In the genomic region with DNA sequence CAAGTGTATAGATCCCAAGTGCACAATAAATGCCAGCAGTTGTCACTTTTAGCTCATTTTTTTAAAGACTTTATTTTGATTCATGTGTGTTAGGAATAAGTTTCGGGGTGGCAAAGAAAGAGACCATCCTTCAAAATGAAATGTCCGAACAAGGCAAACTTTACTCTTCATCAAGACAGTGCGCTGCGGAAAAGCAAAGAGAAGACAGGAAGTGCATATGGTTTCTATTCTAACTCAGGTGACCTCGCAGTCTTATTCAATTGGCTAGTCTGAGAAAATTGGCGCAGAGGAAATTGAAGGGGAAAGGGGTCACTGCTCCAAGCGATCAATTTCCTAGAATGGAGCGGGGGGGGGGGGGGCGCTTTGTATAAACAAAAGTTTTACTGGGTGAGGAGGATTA, we compare ENCODE assay signal across 8 mouse cellular contexts. TPM values are rescaled to one million over a fixed set of nuclear protein-coding genes. Genes with fewer than 3 reads are reported as not detected.
DNase-seq lines count a peak whose midpoint lies in the region; ATAC-seq lines count a peak whose summit lies in the region.

No protein-coding gene starts in this region.

- H3K4me1 ChIP-seq in kidney, embryonic 14.5 days (ENCODE audit: control insufficient read depth, insufficient read depth, low read length), result peaks cover 21% of the 10 kb centered on the region
- H3K4me1 ChIP-seq in hindbrain, embryonic 14.5 days (replicated peaks; ENCODE audit: control insufficient read depth, insufficient read depth, low read length), result peaks cover 27% of the 10 kb centered on the region
- peaks cover 20% of the 10 kb centered on the region for H3K4me1 ChIP-seq in midbrain, embryonic 11.5 days (ENCODE audit: control insufficient read depth, insufficient read depth, low read length)

- peak overlapping the region; percentile 95 for H3K4me2 ChIP-seq in kidney, embryonic 14.5 days (replicated peaks; ENCODE audit: low read depth, low read length)
- peak overlapping the region; percentile 93 for H3K4me2 ChIP-seq in hindbrain, embryonic 14.5 days (replicated peaks)
- H3K4me2 ChIP-seq in midbrain, embryonic 11.5 days, result peak overlapping the region; percentile 97

- H3K9ac ChIP-seq in kidney, embryonic 14.5 days (ENCODE audit: low read depth, low read length), result peak overlapping the region; percentile 89
- H3K9ac ChIP-seq in hindbrain, embryonic 14.5 days, result peak overlapping the region; percentile 97
- H3K9ac ChIP-seq in midbrain, embryonic 11.5 days (ENCODE audit: low read length), result peak overlapping the region; percentile 95

- peak overlapping the region; percentile 89 for H3K27ac ChIP-seq in kidney, embryonic 14.5 days (ENCODE audit: low read depth, low read length)
- H3K27ac ChIP-seq in hindbrain, embryonic 14.5 days, result peak overlapping the region; percentile 63
- H3K27ac ChIP-seq in midbrain, embryonic 11.5 days (ENCODE audit: low read depth, low read length), result peak overlapping the region; percentile 56; the same call in 1 of the 2 replicates

- peak overlapping the region; percentile 82 for H3K4me3 ChIP-seq in kidney, embryonic 14.5 days (ENCODE audit: low read length)
- H3K4me3 ChIP-seq in hindbrain, embryonic 14.5 days (replicated peaks; ENCODE audit: low read length), result peak overlapping the region; percentile 96
- peak overlapping the region; percentile 85 for H3K4me3 ChIP-seq in midbrain, embryonic 11.5 days (ENCODE audit: low read depth, low read length)

- ATAC-seq in kidney, embryonic 14.5 days (ENCODE audit: low FRiP score, low TSS enrichment), result no peak
- no peak for ATAC-seq in hindbrain, embryonic 14.5 days (ENCODE audit: low FRiP score)
- ATAC-seq in midbrain, embryonic 11.5 days (ENCODE audit: low FRiP score), result no peak

- no peak for DNase-seq in kidney, adult 18-20 months
- DNase-seq in T-cell, adult 2 months (ENCODE audit: low spot score), result peak; percentile 54
- DNase-seq in hindbrain, embryonic 14.5 days (ENCODE audit: low spot score), result no peak
- DNase-seq in midbrain, embryonic 11.5 days (ENCODE audit: low spot score, missing footprints), result no peak
- DNase-seq in adrenal gland, adult (ENCODE audit: inconsistent age in 2 of 2, low spot score in 1 of 2), result no peak
- DNase-seq in cerebellum, adult 18-20 months, result no peak
- no peak for DNase-seq in urinary bladder, adult 2 months (ENCODE audit: low spot score)

- WGBS in kidney, embryonic 14.5 days, result 11% methylated on average over 9 of the region's 9 CpGs
- WGBS in hindbrain, embryonic 14.5 days, result 44% methylated on average over 9 of the region's 9 CpGs
- WGBS in midbrain, embryonic 11.5 days, result 55% methylated on average over 9 of the region's 9 CpGs

- no peaks in the 10 kb centered on the region for H3K36me3 ChIP-seq in kidney, embryonic 14.5 days (ENCODE audit: control insufficient read depth, insufficient read depth, low read length)
- H3K36me3 ChIP-seq in hindbrain, embryonic 14.5 days (replicated peaks; ENCODE audit: control insufficient read depth, insufficient read depth), result no peaks in the 10 kb centered on the region
- H3K36me3 ChIP-seq in midbrain, embryonic 11.5 days (ENCODE audit: control insufficient read depth, insufficient read depth, low read length), result no peaks in the 10 kb centered on the region

- H3K27me3 ChIP-seq in kidney, embryonic 14.5 days (ENCODE audit: control insufficient read depth, insufficient read depth, low read length), result 0 out of 2 replicates have a peak, but pooled peaks cover under 1% of the 10 kb centered on the region
- no peaks in the 10 kb centered on the region for H3K27me3 ChIP-seq in hindbrain, embryonic 14.5 days (ENCODE audit: control insufficient read depth, insufficient read depth, low read length)
- no peaks in the 10 kb centered on the region for H3K27me3 ChIP-seq in midbrain, embryonic 11.5 days (ENCODE audit: control insufficient read depth, insufficient read depth, low read length)

- H3K9me3 ChIP-seq in kidney, embryonic 14.5 days (ENCODE audit: control insufficient read depth, low read length), result peaks cover 3% of the 10 kb centered on the region; the same call in 1 of the 2 replicates
- H3K9me3 ChIP-seq in hindbrain, embryonic 14.5 days (ENCODE audit: control insufficient read depth, low read length), result no peaks in the 10 kb centered on the region
- H3K9me3 ChIP-seq in midbrain, embryonic 11.5 days (ENCODE audit: control insufficient read depth, low read length), result no peaks in the 10 kb centered on the region

RNA-seq across cellular contexts. Expression of a gene that starts 0.6 kb away (rescaled TPM):
- polyA plus RNA-seq in kidney, embryonic 14.5 days (2014; fragmentation: Nextera tagmentation; extraction: Ambion mirVana), result 23.8 and 36.1 TPM in 2 replicates
- 30.2 and 30.4 TPM in 2 replicates for polyA plus RNA-seq in hindbrain, embryonic 14.5 days (2014; fragmentation: Nextera tagmentation; extraction: Ambion mirVana)
- polyA plus RNA-seq in midbrain, embryonic 11.5 days (2014; fragmentation: Nextera tagmentation; extraction: Ambion mirVana), result 18.6 and 20.3 TPM in 2 replicates
- 39.0 and 43.3 TPM in 2 replicates for polyA plus RNA-seq in urinary bladder, adult 2 months (2012; rRNA removed)

RNA-seq across cellular contexts. Expression of a gene that starts 15.4 kb away (rescaled TPM):
- polyA plus RNA-seq in kidney, embryonic 14.5 days (2014; fragmentation: Nextera tagmentation; extraction: Ambion mirVana), result 193 and 194 TPM in 2 replicates
- polyA plus RNA-seq in hindbrain, embryonic 14.5 days (2014; fragmentation: Nextera tagmentation; extraction: Ambion mirVana), result 85.6 and 87.4 TPM in 2 replicates
- 223 and 253 TPM in 2 replicates for polyA plus RNA-seq in midbrain, embryonic 11.5 days (2014; fragmentation: Nextera tagmentation; extraction: Ambion mirVana)
- polyA plus RNA-seq in urinary bladder, adult 2 months (2012; rRNA removed), result 24.8 and 36.4 TPM in 2 replicates

RNA-seq across cellular contexts. Expression of a gene that starts 33.1 kb away (rescaled TPM):
- polyA plus RNA-seq in kidney, embryonic 14.5 days (2014; fragmentation: Nextera tagmentation; extraction: Ambion mirVana), result 0.97 and 1.3 TPM in 2 replicates
- polyA plus RNA-seq in hindbrain, embryonic 14.5 days (2014; fragmentation: Nextera tagmentation; extraction: Ambion mirVana), result 1.8 and 1.9 TPM in 2 replicates
- polyA plus RNA-seq in midbrain, embryonic 11.5 days (2014; fragmentation: Nextera tagmentation; extraction: Ambion mirVana), result 0.31 and 0.37 TPM in 2 replicates
- 4.9 and 5.5 TPM in 2 replicates for polyA plus RNA-seq in urinary bladder, adult 2 months (2012; rRNA removed)

RNA-seq across cellular contexts. Expression of a gene that starts 41.6 kb away (rescaled TPM):
- 18.6 and 30.9 TPM in 2 replicates for polyA plus RNA-seq in kidney, embryonic 14.5 days (2014; fragmentation: Nextera tagmentation; extraction: Ambion mirVana)
- 13.5 and 13.7 TPM in 2 replicates for polyA plus RNA-seq in hindbrain, embryonic 14.5 days (2014; fragmentation: Nextera tagmentation; extraction: Ambion mirVana)
- polyA plus RNA-seq in midbrain, embryonic 11.5 days (2014; fragmentation: Nextera tagmentation; extraction: Ambion mirVana), result 10.9 and 12.8 TPM in 2 replicates
- polyA plus RNA-seq in urinary bladder, adult 2 months (2012; rRNA removed), result 119 and 129 TPM in 2 replicates

RNA-seq across cellular contexts. Expression of a gene that starts 47.1 kb away (rescaled TPM):
- polyA plus RNA-seq in kidney, embryonic 14.5 days (2014; fragmentation: Nextera tagmentation; extraction: Ambion mirVana), result 168 and 210 TPM in 2 replicates
- polyA plus RNA-seq in hindbrain, embryonic 14.5 days (2014; fragmentation: Nextera tagmentation; extraction: Ambion mirVana), result 102 and 119 TPM in 2 replicates
- polyA plus RNA-seq in midbrain, embryonic 11.5 days (2014; fragmentation: Nextera tagmentation; extraction: Ambion mirVana), result 184 TPM in 2 replicates
- polyA plus RNA-seq in urinary bladder, adult 2 months (2012; rRNA removed), result 86.2 and 102 TPM in 2 replicates
